Mouse (Mus musculus): ENCODE data around the gene Rad50. TPM values are rescaled to one million over a fixed set of nuclear protein-coding genes. Genes with fewer than 3 reads are reported as not detected.

Gene Rad50
- polyA plus RNA-seq, 1 experiment from 2014 or later = 27.8 TPM

DNA sequence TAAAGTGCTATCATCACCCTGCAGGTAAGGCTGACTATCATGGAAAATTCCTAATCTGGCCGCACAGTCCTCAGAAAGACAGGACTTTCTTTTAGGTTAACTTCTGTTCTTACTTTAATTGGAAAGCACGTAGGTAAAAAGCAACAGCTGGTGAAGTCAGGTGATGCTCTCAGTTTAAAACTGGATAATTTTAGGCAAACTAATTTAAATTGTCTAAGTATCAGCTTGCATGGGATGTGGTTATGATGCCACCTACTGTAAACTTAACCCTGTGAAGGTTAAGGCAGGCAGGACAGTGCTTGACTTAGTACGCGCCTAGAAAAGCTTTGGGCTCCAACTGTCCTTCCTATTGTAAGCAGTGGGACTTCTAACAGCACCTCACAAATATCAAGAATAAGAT lies 35.7 kb downstream of the Rad50 start:
- no peak for ATAC-seq (ENCODE audit: insufficient read depth, low FRiP score)
- 98% methylated on average over 4 of the region's 4 CpGs for WGBS
- Histone ChIP-seq H3K27ac (ENCODE audit: low read length) (no peak overlapping the region), H3K36me3 (ENCODE audit: control insufficient read depth, insufficient read depth, low read length) (peaks cover 21% of the 10 kb centered on the region), H3K27me3 (ENCODE audit: control insufficient read depth, insufficient read depth, low read length) (no peaks in the 10 kb centered on the region), H3K9ac (ENCODE audit: low read length) (no peak overlapping the region), H3K4me3 (replicated peaks; ENCODE audit: low read length) (no peak overlapping the region), H3K4me2 (ENCODE audit: low read depth, low read length) (no peak overlapping the region), H3K4me1 (ENCODE audit: control insufficient read depth, insufficient read depth, low read length) (no peaks in the 10 kb centered on the region), H3K9me3 (replicated peaks; ENCODE audit: control insufficient read depth, low read length) (no peaks in the 10 kb centered on the region)

DNA sequence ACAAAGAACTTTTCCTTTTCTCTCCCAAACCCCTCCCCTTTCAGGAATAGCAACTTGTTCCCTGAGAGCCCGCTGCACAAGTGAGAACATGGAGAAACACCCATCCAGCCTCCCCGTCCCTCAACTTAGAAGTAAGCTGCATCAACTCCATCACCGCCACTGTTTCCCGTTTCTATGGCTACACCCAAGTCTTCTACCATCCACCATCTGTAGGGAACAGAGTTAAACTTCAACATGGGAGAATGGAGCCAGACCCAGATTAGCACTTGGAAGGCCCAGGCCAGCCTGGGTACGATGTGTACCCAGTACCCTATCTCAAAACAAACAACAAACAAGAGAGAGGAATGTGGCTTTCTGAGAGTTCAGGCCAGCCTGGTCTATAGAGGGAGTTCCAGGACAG lies 43.0 kb downstream of the Rad50 start:
- H3K9me3 ChIP-seq (replicated peaks; ENCODE audit: control insufficient read depth, low read length) = no peaks in the 10 kb centered on the region
- 0 out of 2 replicates have a peak, but pooled peaks cover 11% of the 10 kb centered on the region for H3K36me3 ChIP-seq (ENCODE audit: control insufficient read depth, insufficient read depth, low read length)
- no peak for ATAC-seq (ENCODE audit: insufficient read depth, low FRiP score)
- 68% methylated on average over 5 of the region's 5 CpGs for WGBS
- H3K27me3 ChIP-seq (ENCODE audit: control insufficient read depth, insufficient read depth, low read length) = no peaks in the 10 kb centered on the region
- no peak overlapping the region for H3K27ac ChIP-seq (ENCODE audit: low read length)
- H3K4me3 ChIP-seq (replicated peaks; ENCODE audit: low read length) = no peak overlapping the region
- no peak overlapping the region for H3K4me2 ChIP-seq (ENCODE audit: low read depth, low read length)
- no peaks in the 10 kb centered on the region for H3K4me1 ChIP-seq (ENCODE audit: control insufficient read depth, insufficient read depth, low read length)
- H3K9ac ChIP-seq (ENCODE audit: low read length) = no peak overlapping the region

DNA sequence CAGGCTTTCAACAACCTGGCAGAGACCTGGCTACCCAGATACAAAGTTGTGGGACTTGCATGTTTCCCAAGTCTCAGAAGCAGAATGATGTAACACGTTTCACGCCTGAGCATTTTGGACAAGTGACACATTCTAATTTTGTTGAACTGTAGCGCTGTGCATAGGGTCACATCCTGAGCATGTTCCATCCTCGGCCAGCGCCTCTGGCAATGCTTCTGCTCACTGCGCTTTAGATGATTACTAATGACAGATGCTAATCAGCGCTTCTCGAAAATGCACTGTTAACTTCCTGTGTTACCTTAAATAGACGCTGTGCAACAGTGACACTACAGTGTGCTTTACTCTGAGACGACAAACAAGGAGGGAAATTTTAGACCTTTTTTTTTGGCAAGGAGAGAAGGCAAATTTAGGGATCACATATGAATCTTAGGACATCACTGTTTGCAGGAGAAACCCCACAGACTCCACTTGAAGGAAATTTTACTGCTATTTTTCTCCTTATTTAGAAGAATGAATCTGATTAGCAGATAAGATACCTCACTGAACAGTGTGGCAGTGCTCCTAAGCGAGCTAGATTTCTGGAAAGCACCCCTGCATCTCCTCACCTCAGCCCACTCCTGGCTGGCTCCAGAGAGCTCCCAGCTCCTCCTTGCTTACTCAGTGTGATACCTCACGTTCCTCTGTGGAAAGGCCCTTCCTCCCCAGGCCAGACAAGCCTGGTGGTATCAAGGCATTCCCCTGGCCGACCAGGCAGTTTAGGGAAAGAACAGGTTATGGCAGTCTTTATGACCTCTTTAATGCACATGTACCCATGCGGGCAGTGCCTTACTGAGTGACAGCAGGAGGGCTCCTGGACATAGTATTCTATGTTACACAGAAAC lies 44.1 kb downstream of the Rad50 start:
- Histone ChIP-seq H3K9me3 (replicated peaks; ENCODE audit: control insufficient read depth, low read length) (no peaks in the 10 kb centered on the region), H3K9ac (ENCODE audit: low read length) (no peak overlapping the region), H3K36me3 (ENCODE audit: control insufficient read depth, insufficient read depth, low read length) (0 out of 2 replicates have a peak, but pooled peaks cover 7% of the 10 kb centered on the region), H3K4me1 (ENCODE audit: control insufficient read depth, insufficient read depth, low read length) (no peaks in the 10 kb centered on the region), H3K27ac (ENCODE audit: low read length) (no peak overlapping the region), H3K4me3 (replicated peaks; ENCODE audit: low read length) (no peak overlapping the region), H3K4me2 (ENCODE audit: low read depth, low read length) (no peak overlapping the region), H3K27me3 (ENCODE audit: control insufficient read depth, insufficient read depth, low read length) (no peaks in the 10 kb centered on the region)
- ATAC-seq (ENCODE audit: insufficient read depth, low FRiP score) = no peak
- WGBS = 69% methylated on average over 14 of the region's 14 CpGs

DNA sequence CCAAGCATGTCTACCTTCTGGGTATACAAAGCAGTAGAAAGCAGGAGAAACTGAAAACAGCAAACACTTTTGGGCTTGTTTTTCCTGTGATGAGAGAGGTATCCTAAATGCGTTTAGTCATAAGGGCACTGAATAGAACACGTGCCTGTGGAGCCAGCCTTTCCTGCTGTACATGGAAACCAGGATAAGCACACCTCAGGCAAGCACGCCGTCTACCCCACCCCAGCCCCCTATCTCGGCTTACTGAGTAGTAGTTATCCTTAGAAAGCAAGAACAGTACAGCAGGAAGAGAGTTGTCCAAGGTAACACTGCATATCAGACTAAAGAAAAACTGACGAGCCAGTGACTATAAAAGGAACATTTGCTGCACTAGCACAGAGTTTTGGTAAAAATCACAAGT lies 49.3 kb downstream of the Rad50 start:
- Histone ChIP-seq H3K36me3 (ENCODE audit: control insufficient read depth, insufficient read depth, low read length) (peaks cover 5% of the 10 kb centered on the region; the same call in 1 of the 2 replicates), H3K4me2 (ENCODE audit: low read depth, low read length) (no peak overlapping the region), H3K9ac (ENCODE audit: low read length) (no peak overlapping the region), H3K4me1 (ENCODE audit: control insufficient read depth, insufficient read depth, low read length) (no peaks in the 10 kb centered on the region), H3K27ac (ENCODE audit: low read length) (no peak overlapping the region), H3K27me3 (ENCODE audit: control insufficient read depth, insufficient read depth, low read length) (no peaks in the 10 kb centered on the region), H3K4me3 (replicated peaks; ENCODE audit: low read length) (no peak overlapping the region), H3K9me3 (replicated peaks; ENCODE audit: control insufficient read depth, low read length) (no peaks in the 10 kb centered on the region)
- 82% methylated on average over 6 of the region's 6 CpGs for WGBS
- no peak for ATAC-seq (ENCODE audit: insufficient read depth, low FRiP score)

DNA sequence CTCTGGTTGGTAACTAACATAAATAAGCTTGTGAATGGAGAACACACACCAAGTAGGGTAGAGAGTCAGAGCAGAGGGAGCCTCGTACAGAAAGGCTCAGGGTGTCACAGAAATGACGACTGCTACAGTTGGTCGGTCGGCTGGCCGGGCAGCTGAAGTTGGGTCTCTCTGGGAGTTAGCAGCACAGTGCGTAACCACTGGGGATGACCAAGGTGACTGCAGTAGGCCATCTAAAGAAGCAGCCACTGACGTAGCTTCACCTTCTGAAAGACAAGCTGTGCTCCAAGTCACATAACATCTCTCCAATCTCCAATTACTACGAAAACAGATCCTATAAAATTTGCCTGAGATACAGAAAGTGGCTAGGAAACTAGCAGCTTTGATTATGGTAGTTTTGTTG lies 49.7 kb downstream of the Rad50 start:
- no peak for ATAC-seq (ENCODE audit: insufficient read depth, low FRiP score)
- Histone ChIP-seq H3K4me1 (ENCODE audit: control insufficient read depth, insufficient read depth, low read length) (no peaks in the 10 kb centered on the region), H3K9me3 (replicated peaks; ENCODE audit: control insufficient read depth, low read length) (no peaks in the 10 kb centered on the region), H3K9ac (ENCODE audit: low read length) (no peak overlapping the region), H3K27me3 (ENCODE audit: control insufficient read depth, insufficient read depth, low read length) (no peaks in the 10 kb centered on the region), H3K4me2 (ENCODE audit: low read depth, low read length) (no peak overlapping the region), H3K27ac (ENCODE audit: low read length) (no peak overlapping the region), H3K36me3 (ENCODE audit: control insufficient read depth, insufficient read depth, low read length) (peaks cover 5% of the 10 kb centered on the region; the same call in 1 of the 2 replicates), H3K4me3 (replicated peaks; ENCODE audit: low read length) (no peak overlapping the region)
- 84% methylated on average over 8 of the region's 8 CpGs for WGBS

DNA sequence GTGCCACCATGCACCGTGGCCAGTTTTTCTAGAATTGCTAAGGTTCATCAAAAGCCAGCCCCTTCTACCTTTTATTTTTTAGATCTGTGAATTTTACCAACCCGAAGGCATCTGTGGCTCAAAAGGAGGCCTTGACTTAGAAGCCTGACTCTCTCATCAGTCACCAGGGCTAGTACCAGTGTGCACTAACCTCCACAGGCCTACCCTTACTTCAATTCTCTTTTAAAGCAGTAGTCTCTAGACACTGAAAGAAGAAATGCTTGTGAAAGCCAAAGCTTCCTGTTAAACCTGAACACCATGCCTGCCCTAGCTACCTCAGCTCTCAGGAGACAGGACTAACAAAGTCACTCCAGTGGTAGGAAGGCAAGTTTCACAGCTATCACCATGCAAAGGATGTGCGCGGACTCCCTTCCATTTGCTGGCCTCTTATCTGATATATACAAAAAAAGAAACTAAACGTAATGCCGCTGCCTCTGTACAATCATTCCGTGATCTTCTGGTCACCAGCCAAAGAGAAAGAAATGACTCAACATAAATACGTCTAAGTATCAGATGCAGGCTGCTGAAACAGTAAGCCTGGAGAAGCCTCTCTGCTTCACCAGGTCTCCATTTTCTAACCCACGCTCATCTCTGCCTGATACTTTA lies 50.4 kb downstream of the Rad50 start:
- 69% methylated on average over 9 of the region's 9 CpGs for WGBS
- Histone ChIP-seq H3K27me3 (ENCODE audit: control insufficient read depth, insufficient read depth, low read length) (no peaks in the 10 kb centered on the region), H3K36me3 (ENCODE audit: control insufficient read depth, insufficient read depth, low read length) (peaks cover 5% of the 10 kb centered on the region; the same call in 1 of the 2 replicates), H3K9me3 (replicated peaks; ENCODE audit: control insufficient read depth, low read length) (no peaks in the 10 kb centered on the region), H3K4me2 (ENCODE audit: low read depth, low read length) (no peak overlapping the region), H3K27ac (ENCODE audit: low read length) (no peak overlapping the region), H3K4me1 (ENCODE audit: control insufficient read depth, insufficient read depth, low read length) (no peaks in the 10 kb centered on the region), H3K4me3 (replicated peaks; ENCODE audit: low read length) (no peak overlapping the region), H3K9ac (ENCODE audit: low read length) (no peak overlapping the region)
- no peak for ATAC-seq (ENCODE audit: insufficient read depth, low FRiP score)

DNA sequence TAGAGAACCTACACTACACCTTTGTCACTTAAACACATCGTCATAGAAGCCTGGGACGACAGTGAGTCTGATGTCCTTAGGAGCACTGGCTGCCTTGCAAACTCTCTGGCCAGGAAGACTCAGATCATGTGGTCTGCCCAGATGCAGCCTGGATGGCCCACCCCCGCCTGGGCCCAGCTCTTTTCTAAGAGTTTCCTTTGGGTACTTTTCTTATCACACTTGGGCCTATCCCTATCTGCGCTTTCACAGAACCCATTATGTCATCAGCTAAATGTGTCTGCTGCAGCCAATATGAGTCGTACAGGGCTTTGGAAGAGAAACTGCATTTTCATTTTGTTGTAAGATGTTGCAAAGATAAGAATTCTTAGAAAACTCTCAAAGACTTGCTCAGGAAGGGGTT lies 52.1 kb downstream of the Rad50 start:
- WGBS = 76% methylated on average over 5 of the region's 5 CpGs
- no peak overlapping the region for H3K9ac ChIP-seq (ENCODE audit: low read length)
- no peak overlapping the region for H3K4me3 ChIP-seq (replicated peaks; ENCODE audit: low read length)
- H3K4me2 ChIP-seq (ENCODE audit: low read depth, low read length) = no peak overlapping the region
- no peaks in the 10 kb centered on the region for H3K27me3 ChIP-seq (ENCODE audit: control insufficient read depth, insufficient read depth, low read length)
- no peak overlapping the region for H3K27ac ChIP-seq (ENCODE audit: low read length)
- no peaks in the 10 kb centered on the region for H3K4me1 ChIP-seq (ENCODE audit: control insufficient read depth, insufficient read depth, low read length)
- H3K36me3 ChIP-seq (ENCODE audit: control insufficient read depth, insufficient read depth, low read length) = peaks cover 5% of the 10 kb centered on the region; the same call in 1 of the 2 replicates
- peak; percentile 25; the same call in 1 of the 2 replicates for ATAC-seq (ENCODE audit: insufficient read depth, low FRiP score)
- H3K9me3 ChIP-seq (replicated peaks; ENCODE audit: control insufficient read depth, low read length) = no peaks in the 10 kb centered on the region

DNA sequence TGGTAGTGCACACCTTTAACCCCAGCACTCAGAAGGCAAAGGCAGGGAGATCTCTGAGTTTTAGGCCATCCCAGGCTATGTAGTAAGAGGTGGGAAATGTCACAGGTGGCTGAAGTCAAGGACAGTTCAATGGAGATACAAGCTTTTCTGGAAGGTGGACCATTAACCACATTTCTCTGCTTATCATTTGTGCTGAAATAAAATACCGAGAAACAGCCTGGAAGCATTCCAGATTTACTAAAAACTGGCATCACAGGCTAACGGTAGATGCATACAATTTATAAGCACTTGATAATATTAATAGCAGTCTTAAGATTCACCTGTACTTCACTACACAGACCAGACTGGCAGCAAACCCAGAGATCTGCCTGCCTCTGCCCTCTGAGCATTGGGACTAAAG lies 54.7 kb downstream of the Rad50 start:
- Histone ChIP-seq H3K27ac (ENCODE audit: low read length) (no peak overlapping the region), H3K4me1 (ENCODE audit: control insufficient read depth, insufficient read depth, low read length) (no peaks in the 10 kb centered on the region), H3K36me3 (ENCODE audit: control insufficient read depth, insufficient read depth, low read length) (peaks cover 5% of the 10 kb centered on the region; the same call in 1 of the 2 replicates), H3K9me3 (replicated peaks; ENCODE audit: control insufficient read depth, low read length) (no peaks in the 10 kb centered on the region), H3K4me2 (ENCODE audit: low read depth, low read length) (no peak overlapping the region), H3K4me3 (replicated peaks; ENCODE audit: low read length) (no peak overlapping the region), H3K27me3 (ENCODE audit: control insufficient read depth, insufficient read depth, low read length) (no peaks in the 10 kb centered on the region), H3K9ac (ENCODE audit: low read length) (no peak overlapping the region)
- 83% methylated on average over 2 of the region's 2 CpGs for WGBS
- no peak for ATAC-seq (ENCODE audit: insufficient read depth, low FRiP score)

DNA sequence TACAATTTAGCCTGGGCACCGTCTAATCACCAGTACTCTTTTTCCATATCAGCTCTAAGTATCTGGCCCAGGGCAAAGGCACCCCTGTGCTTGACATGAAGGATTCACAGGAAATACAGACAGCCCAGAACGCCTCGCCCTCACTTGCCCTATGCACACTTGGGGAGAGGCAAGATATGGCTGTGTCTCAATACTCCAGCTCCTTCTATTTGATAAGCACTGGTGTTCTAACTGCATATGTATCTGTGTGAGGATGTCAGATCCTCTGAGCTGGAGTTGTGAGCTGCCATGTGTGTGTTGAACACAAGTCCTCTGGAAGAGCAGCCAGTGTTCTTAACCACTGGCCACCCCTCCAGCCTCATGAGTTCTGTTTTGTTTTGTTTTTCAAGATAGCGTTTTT lies 55.7 kb downstream of the Rad50 start:
- no peaks in the 10 kb centered on the region for H3K9me3 ChIP-seq (replicated peaks; ENCODE audit: control insufficient read depth, low read length)
- no peak overlapping the region for H3K9ac ChIP-seq (ENCODE audit: low read length)
- H3K36me3 ChIP-seq (ENCODE audit: control insufficient read depth, insufficient read depth, low read length) = peaks cover 5% of the 10 kb centered on the region; the same call in 1 of the 2 replicates
- no peak overlapping the region for H3K4me2 ChIP-seq (ENCODE audit: low read depth, low read length)
- ATAC-seq (ENCODE audit: insufficient read depth, low FRiP score) = no peak
- no peak overlapping the region for H3K4me3 ChIP-seq (replicated peaks; ENCODE audit: low read length)
- WGBS = 89% methylated on average over 4 of the region's 4 CpGs
- no peaks in the 10 kb centered on the region for H3K27me3 ChIP-seq (ENCODE audit: control insufficient read depth, insufficient read depth, low read length)
- H3K4me1 ChIP-seq (ENCODE audit: control insufficient read depth, insufficient read depth, low read length) = no peaks in the 10 kb centered on the region
- no peak overlapping the region for H3K27ac ChIP-seq (ENCODE audit: low read length)
